Mouse (Mus musculus): Measurements from ENCODE around the gene Camta1. TPM values are rescaled to one million over a fixed set of nuclear protein-coding genes. Genes with fewer than 3 reads are reported as not detected.

Gene Camta1
- total RNA-seq, 4 experiments from 2014 or later = 79.5 to 115 (median 98.3) TPM

DNA sequence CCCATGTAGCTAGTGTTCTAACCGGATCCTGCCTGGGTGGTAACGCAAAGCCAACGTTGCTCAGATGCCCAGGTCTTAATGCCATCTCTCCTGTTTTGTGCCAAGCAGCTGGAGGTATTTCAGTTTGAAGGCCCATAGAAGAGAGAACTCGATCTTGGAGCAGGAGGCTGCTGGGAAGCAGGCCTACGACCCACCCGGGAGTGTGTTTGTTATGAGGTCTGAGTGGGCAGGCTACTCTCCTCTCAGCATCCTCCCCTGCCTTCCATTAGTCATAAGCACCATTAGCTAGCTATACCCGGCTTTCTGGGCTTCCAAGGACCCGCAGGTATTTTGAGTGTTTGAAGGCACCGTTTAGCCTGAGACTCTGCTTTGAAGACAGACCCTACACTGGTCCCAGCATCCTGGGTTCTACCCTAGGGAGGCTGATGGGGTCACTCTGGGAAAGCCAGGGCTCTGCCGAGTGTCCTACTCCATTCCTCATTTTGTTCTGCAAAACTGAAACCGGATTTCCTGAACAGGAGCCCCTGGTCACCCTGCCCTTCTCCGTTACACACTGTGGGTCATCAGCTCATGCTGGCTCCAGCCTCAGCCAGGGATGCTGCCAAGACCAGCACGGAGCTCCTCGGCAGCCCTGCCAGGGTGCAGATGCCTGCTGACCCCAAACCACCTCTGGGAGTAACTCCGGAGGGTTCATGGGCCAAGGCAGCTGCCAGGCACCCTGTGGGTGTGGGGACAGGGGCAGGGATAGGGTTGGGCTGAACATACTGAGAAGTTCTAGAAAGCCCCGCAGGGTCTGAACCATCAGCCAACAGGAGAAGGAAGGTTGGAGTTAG, 731.7 kb downstream of the Camta1 start:
- DNase-seq (ENCODE audit: low spot score in 2 of 2) = peak; percentile 62 to 83

DNA sequence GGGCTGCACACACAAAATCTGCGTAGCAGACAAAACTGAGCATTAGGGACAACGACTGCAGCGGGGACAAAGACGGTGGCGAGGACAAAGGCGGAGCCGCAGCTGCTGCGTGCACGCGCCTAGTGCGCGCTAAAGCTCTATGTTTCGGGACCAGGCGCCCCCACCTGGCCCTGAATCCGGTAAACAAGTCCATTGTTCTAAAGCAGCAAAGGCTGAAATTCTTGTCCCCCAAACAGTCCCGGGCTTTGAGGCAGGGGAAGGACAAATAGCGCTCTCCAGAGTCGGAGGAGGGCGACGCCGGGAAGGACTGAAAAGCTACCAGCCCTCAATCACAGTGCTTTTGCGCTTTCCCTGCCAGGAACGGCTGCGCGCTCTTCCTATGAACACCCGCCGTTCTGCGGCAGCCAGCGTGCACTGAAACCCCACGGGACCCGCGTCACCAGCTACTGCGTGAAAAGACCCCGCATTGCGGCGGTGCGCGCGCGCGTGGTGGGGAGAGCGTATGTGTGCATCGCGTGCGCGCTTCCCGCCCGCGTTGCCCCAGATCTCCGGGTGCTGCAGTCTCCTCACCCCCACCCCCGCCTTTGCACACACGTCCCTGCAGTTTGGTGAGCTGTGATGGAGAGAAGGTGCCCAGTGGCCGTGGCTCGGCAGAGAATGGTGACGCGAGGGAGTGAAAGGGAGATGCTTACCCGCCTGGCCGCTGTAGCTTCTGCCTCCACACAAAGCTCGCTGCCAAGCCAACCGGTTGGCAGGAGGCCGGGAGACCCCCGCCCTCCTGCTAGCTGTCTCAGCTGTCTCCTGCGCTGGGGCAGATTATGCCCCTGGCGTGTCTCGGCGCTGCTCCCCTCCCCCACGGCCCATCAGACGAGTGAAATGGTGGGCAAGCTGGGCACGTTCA, 732.8 kb downstream of the Camta1 start:
- no peak for DNase-seq (ENCODE audit: low spot score in 2 of 2)

DNA sequence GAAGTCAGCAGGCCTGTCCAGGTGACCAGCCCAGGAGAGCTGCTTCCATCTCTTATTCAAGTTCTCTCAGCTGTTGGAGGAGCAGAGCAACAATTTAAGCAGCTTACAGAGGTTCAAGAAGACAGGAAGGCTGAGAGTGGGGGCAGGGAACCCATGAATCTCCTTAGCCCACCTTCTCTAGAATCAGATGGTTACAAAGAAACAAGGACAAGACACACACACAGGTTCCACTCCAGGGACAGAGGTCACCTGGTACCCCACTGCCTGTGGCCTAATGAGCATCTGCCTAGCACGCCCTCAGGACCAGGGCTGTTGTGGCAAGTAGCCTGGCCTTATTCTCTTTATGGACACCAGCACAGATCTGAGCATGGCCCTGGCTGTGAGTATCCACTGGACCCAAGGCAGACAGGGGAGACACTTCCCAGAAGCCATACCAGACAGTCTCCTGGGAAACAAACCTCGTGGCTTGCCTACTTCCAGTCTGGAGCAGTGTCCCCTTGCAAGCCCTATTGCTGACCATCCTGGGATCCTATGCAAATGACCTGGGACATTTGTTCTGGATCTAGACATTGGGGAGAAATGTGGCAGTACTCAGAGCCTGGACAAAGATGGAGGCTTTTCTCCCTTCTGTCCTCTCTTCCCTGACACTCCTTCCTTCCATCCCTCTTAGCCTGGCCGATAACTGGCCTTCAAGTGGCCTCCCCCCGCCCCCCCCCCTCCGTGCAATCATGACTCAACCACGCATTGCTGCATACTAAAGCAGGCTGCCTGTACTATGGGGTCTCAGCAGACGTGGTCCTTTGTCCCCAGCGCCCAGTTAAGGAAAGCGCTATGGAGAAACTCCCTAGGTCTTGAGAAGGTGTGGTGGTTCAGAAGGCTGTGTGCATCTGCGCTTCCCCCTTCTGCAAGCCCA, 733.8 kb downstream of the Camta1 start:
- no peak for DNase-seq (ENCODE audit: low spot score in 2 of 2)

DNA sequence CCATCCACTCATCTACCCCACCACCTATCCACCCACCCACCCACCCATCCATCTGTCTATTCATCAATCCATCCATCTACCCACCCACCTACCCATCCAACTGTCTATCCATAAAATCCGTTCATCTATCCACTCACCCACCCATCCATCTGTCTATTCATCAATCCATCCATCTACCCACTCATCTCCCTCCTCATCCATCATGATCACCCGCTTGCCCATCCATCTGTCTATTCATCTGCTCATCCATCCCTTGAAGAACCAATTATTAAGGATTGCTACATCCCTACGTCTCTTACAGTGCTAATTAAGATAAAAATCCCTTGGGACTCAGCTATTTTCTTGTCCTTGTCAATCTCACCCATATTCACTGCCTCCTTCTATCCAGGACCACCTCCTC, 742.8 kb downstream of the Camta1 start:
- DNase-seq (ENCODE audit: low spot score in 2 of 2) = no peak

DNA sequence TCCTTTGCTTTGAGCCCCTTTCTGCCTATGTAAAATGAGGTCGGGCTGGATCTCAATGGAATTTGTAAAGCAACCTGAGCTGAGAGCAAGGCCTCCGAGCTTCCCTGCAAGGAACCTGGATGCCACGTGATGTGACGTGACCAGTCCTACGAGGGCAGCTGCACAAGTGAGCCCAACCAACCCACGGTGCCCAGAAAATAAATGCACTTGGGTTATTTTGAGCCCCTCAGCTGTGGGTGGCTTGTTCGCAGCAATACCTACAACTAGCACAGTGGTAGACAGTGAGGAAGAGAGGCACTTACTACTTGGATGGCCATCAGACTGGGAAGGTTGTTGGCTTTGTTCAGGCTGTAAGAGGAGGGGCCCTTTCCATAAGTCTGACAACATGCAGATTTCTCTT, 747.1 kb downstream of the Camta1 start:
- no peak for DNase-seq (ENCODE audit: low spot score in 2 of 2)

DNA sequence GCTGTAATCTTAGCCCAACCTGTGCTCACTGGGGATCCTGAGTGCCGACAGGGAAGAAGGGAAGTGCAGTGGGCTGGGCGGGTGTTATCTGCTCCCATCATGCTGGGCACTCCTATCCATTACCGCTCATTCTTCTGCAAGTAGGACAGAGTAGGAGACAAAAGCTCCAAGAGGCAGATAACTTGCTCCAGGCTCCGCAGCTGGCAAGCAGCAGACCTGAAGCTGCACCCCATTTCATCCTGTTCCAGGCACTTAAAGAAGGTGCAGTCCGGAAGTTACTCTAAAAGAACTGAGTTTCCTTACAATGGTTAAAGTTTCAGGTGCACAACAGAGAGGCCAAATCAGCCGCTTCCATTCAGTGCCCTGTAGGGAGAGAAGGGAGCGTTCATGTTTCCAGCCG, 750.5 kb downstream of the Camta1 start:
- DNase-seq (ENCODE audit: low spot score in 2 of 2) = no peak

DNA sequence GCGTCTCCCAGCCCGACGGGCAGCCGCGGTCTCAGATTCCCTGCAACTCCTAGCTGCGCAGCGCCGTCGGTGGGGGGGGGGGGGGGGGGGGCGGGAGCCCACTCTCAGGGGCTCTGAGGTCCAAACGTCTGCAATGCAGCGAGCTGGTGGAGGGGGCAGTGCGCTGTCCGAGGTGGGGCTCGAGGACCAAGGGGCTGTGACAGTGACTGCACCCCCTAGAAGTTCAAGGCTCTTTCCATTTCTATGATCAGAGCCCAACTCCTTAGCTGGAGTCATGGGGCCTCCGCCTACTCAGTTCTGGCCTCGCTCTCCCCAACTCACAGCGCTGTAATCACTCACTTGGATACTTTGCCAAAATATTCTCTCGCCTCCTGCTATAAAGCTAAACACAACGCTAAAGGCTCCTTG, 752.8 kb downstream of the Camta1 start:
- DNase-seq (ENCODE audit: low spot score in 2 of 2) = no peak

DNA sequence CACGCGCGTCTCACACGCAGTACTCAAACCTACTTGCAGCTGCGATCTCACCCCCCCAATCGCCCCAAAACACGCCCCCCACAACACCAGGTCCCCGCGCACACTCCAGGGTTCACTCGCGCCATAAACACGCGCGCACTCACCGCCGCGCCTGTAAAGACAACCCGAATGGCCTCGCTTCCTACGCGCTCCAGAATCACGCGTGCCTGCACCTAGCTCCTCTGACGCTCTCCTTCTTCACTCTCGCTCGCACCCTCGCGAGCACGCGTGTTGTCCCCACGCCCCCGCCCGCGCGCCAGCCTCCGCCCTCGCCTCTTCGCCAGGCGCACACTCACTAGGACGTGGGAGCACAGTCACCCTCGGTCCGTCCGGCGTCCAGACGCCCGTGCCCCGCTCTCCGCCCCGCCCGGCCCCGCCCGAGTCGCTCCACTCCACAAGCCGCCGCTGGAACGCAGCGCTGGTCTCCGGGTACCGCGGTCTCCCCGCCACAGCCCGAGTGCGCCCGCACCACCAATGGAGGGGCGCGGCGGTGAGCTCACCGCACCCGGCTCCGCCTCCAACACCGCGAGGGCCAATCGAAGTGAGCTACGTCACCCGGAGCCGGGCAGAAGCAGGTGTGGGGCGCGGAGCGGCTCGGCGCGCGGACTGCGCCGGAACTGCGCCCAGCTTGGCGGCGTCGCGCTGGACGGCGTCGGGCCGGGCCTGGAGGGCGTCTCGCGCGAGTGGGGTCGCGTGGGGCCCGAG, 753.5 kb downstream of the Camta1 start:
- peak; percentile 66 to 78 for DNase-seq (ENCODE audit: low spot score in 2 of 2)

DNA sequence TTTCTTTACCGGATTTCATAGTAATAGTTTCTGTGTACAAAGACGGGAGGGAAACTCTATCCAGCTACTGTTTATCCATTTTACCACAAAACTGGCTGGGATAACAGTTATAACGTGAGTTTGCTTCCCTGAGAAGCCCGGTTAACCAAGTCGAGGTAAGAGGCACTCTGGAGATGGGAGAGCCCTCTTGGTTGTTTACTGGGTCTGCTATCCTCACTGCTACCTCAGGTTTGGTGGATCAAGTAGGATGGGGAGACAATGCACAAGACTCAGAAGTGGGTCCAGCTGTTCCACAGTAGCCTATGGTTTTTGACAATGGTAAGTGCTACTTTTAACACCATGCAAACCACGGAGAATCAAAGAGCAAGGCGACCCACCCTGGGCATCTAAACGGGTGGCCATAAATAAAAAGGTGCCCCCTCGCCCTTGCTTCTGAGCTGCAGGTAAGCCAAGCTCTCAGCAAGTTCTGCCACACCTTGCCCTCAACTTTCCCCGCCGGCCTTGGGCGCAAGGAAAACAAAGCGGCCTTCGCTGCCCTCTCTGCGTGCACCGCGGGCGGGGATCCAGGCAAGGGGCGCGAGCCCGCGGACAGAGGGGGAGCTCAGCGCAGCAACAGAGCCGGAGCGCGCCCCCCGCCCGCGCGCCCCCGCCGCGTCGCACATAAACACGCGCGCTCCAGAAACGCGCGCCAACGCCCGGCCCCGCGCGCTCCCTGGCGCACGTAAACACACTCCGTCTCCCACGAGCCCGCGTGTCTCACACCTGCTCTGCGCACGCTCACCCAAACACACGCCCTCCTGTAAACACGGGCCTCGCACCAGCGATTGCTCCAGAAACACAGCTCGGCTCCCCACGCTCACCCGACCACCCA, 754.3 kb downstream of the Camta1 start:
- no peak for DNase-seq (ENCODE audit: low spot score in 2 of 2)

DNA sequence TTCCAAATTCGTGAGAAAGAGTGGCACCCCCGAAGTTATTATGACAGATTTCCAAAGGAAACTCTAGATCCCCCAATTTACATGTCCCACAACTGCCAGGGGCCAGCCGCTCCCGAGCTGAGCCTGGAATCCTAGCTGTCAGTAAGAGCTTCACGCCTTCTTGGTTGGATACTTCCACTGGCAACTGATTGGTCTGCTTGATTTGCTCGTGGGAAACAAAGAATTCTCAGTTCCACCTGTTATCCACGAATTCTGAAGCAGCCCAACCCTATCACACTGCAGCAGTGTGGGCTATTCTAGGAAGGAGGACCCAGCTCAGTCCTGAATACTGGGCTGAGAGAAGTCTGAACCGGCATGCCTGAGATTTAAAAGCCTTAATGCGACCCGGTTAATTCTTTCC, 755.2 kb downstream of the Camta1 start:
- DNase-seq (ENCODE audit: low spot score in 2 of 2) = no peak

DNA sequence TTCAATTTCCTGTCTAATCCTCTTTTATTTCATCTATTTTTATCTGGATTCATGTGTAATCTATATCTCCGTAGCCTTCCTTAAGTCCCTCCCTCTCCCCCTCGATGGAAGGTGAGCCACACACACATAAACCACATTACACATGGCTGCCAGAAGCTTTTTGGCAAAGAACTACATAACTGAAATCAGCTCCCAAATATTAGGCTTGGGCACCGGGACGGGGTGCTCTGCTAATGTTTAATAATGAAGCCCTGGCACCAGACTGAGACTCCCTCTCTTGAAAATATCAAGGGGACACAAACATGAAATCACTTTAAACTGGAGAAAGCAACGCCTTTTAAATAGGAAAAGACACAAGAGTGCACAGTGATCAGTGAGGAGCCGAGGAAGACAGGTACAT, 755.8 kb downstream of the Camta1 start:
- DNase-seq (ENCODE audit: low spot score in 2 of 2) = no peak

DNA sequence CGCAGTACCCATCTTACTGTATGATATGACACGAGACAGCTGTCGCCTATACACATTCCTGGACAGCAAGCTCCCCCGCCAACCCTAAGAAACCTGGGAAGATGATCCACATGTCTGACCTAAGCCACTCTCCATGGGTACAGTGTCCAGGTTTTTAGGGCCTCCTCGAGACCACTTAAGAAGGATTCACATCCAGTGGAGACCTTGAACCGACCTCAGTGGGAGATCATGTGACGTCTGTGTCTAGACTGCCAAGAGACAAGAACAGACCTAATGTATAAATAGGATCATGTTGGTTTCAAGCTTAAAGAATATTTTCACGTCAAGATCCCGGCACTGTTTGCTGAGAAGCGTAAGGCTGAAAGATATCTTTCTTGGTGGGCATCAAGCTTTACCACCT, 757.5 kb downstream of the Camta1 start:
- no peak for DNase-seq (ENCODE audit: low spot score in 2 of 2)

DNA sequence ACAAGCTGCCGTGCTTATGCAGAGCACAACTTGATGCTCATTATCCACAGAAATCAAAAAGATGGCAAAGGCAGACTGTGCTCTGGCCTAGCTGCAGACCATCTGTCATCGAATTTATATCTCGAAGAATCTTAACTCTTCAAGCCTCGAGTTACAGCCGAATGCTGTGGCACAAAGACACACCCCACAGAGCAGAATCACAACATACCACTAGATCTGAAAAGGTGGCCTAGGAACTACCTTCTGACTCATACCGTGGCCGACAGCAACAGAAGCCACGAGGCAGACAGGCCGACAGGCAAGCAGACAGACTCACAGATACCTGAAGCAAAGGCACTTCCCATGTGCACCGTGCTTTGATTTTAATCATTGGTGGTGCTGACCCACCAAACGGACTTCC, 758.0 kb downstream of the Camta1 start:
- DNase-seq (ENCODE audit: low spot score in 2 of 2) = no peak

DNA sequence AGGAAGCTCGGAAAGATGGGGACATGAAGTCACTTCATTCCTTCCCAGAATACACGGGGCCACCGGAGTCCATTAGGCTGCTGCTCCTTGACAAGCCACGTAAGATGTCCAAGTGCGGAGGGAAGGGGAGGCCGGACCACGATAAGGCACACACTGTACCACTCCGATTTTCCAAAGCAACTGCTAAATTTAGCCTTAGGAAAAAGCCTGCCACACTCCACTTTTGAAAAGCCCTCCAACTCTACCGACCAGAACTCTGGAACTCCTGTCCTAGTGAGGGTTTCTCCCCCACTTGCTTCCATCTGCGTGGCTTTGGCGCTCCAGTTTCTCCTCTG, 764.6 kb downstream of the Camta1 start:
- peak in 1 of 2 experiments; percentile 36 for DNase-seq (ENCODE audit: low spot score in 2 of 2)

DNA sequence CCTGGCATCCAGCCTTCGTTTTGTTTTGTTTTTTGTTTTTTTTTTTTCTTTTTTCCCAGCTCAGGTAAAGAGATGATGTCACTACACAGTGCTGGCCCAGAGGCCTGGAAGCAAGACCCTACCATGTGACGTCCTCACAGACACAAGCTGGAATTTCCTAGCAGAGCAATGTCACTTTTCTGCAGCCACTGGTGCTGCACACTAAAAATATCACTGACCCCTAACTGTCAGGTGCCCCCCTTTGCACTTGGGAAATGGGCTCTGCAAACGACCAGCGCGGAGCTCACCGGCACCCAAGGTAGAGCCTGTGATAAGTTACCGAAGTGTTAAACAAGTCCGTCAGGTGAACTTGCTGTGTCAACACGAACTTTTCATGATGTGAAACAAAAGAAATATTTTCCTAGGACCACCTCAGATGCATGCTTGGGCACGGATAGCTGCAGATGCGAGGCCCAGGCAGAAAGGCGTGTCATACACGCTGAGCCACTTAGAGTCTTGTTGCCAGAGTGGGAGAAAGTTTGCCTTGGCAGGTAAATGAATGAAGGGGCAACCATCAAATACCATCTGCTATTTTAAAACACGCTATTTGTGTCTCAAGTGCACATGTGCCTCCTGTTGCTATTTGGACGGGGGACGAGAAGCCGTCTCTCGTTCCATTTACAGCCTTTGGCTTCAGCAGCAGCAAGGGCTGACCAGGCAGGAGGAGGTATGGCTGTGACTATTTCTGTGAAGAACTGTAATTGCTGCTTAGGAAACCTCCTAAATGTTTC, 765.2 kb downstream of the Camta1 start:
- peak; percentile 17 to 55 for DNase-seq (ENCODE audit: low spot score in 2 of 2)

DNA sequence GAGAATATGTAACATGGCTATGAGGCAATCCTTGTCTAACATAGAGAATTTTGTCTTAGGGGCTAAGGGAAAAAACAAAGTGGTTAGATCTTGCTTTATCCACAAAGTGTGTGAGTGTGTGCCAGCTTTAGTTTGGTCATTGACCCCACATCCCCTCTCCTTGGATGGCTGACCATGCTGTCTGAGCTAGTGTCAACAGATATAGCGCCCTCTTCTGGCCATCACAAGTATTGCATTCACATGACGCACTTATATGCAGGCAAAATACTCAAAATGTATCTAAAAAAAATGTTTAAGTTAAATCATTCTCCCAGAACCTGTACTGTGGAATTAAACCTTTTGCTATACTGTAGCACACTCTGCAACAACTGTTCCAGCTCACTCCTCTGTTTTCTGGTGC, 766.5 kb downstream of the Camta1 start:
- no peak for DNase-seq (ENCODE audit: low spot score in 2 of 2)

DNA sequence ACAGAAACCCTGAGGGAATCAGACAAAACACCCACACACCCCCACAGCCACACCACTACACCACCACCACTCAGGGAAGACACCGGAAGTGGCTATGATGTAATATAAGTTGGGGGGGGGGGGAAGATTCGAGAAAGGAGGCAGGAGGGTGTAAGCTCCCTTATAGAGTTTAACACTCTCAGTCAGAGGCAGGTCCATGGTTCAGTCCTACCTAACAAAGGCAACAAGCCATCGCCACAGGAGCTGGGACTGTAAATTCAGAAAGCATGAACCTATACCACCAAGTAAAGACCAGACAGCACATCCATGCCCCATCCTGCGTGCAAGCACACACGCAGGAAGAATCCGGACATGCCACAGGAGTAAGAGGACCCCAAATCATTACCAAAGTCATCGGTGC, 772.4 kb downstream of the Camta1 start, which contains the start of gene Gm13090:
Gene Gm13090 (plus strand): TSS at position 301 of the 400 bp plus-strand sequence.
- no peak for DNase-seq (ENCODE audit: low spot score in 2 of 2)

DNA sequence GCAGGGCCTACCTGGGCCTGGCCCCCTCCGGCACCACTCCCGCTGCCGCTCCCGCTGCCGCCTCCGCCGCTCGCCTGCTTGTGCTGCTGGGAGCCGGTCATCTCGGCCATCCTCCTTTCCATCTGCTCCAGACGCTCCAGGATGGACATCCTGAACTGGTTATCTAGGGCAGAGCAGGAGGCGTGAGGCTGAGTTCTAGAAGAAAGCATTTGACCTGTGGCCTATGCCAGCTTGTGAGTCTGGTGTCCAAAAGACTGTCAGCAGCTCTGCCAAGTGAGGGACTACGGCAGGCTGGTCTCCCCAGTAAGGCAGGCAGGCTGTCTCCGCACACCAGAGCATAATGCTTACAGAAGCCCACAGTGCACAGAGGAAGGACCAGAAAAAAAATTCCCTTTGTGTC, 772.9 kb downstream of the Camta1 start:
- no peak for DNase-seq (ENCODE audit: low spot score in 2 of 2)

DNA sequence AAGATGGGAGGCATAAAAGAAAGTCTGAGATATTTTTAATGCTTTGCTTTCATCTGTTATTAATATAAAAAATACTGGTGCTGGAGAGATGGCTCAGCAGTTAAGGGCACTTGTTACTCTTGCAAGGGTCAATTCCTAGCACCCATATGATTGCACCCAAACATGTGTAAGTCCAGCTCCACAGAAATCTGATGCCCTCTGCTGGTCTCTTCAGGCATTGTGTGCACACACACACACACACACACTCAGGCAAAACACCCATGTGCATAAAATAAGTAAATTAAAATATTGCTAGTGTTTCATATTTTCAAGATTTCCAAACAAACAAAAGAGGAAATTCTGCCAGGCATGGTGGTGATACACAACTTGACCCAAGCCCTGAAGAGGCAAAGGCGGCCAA, 774.3 kb downstream of the Camta1 start:
- DNase-seq (ENCODE audit: low spot score in 2 of 2) = no peak
